Mouse (Mus musculus) B cell, adult 67 days (primary cell): ENCODE measurements around the gene Samd1. TPM values are rescaled to one million over a fixed set of nuclear protein-coding genes. Genes with fewer than 3 reads are reported as not detected.

Experiments used
- total RNA-seq, 2 experiments: library from RNA; stranded (reverse); gene quantifications; 4 replicates each; pipeline ENCODE4 v1.2.4; 2023

Gene Samd1
- total RNA-seq, result 10 to 100 TPM; 53.9 to 61.1 TPM

GRCm38 (mm10) chr8:83997511-83998141 lies at the start of gene Samd1:
Samd1 (plus strand) TSS chr8:83997672.

GRCm38 (mm10) chr8:83955106-83955957 lies 42.1 kb upstream of the Samd1 start, which contains the start of the genes Gm10644 and Asf1b:
Gm10644 (minus strand) TSS chr8:83955205.
Asf1b (plus strand) TSS chr8:83955507.

GRCm38 (mm10) chr8:83972150-83973120 lies 25.0 kb upstream of the Samd1 start, which contains the start of gene Prkaca:
Prkaca (plus strand) TSS chr8:83972993.

GRCm38 (mm10) chr8:84001281-84002000 lies 4.0 kb downstream of the Samd1 start, which contains the start of gene 1700067K01Rik:
1700067K01Rik (plus strand) TSS chr8:84001502.

GRCm38 (mm10) chr8:84011705-84012498 lies 14.4 kb downstream of the Samd1 start, which contains the start of gene 2210011C24Rik:
2210011C24Rik (minus strand) TSS chr8:84012171.

GRCm38 (mm10) chr8:84021096-84021495 lies 23.6 kb downstream of the Samd1 start, which contains the start of gene Palm3:
Palm3 (plus strand) TSS chr8:84021471.

GRCm38 (mm10) chr8:84042066-84042947 lies 44.8 kb downstream of the Samd1 start, which contains the start of gene Il27ra:
Il27ra (minus strand) TSS chr8:84042589.

GRCm38 (mm10) chr8:84044900-84045299 lies 47.4 kb downstream of the Samd1 start, which contains the start of gene Rln3:
Rln3 (minus strand) TSS chr8:84045000.

Other genes starting within 250 kb of the Samd1 start
- gene Adgrl1, start 97.6 kb upstream of the Samd1 start, total RNA-seq, result 10 to 100 TPM in 1 of 2 experiments, 1 to 10 TPM in 1; 7.9 to 10.3 TPM
- 1 to 10 TPM; 1.7 to 2.9 TPM for gene Gm10644, start 42.5 kb upstream of the Samd1 start, total RNA-seq
- gene Asf1b, start 42.2 kb upstream of the Samd1 start, total RNA-seq, result 1 to 10 TPM; 7.7 to 8.8 TPM
- 10 to 100 TPM; 45.3 to 45.4 TPM for gene Prkaca, start 24.7 kb upstream of the Samd1 start, total RNA-seq
- under 1 TPM; 0.53 to 0.58 TPM for gene 1700067K01Rik, start 3.8 kb downstream of the Samd1 start, total RNA-seq
- not detected for gene 2210011C24Rik, start 14.5 kb downstream of the Samd1 start, total RNA-seq
- not detected for gene Palm3, start 23.8 kb downstream of the Samd1 start, total RNA-seq
- gene Il27ra, start 44.9 kb downstream of the Samd1 start, total RNA-seq, result 100 to 1,000 TPM; 107 to 110 TPM
- not detected for gene Rln3, start 47.3 kb downstream of the Samd1 start, total RNA-seq
- 1 to 10 TPM; 3.3 to 5.1 TPM for gene Gm10643, start 67.5 kb downstream of the Samd1 start, total RNA-seq
- gene Rfx1, start 69.2 kb downstream of the Samd1 start, total RNA-seq, result 10 to 100 TPM; 66.0 to 85.3 TPM
- gene Dcaf15, start 107.1 kb downstream of the Samd1 start, total RNA-seq, result 10 to 100 TPM; 53.6 to 55.6 TPM
- under 1 TPM; 0.36 to 0.46 TPM for gene Podnl1, start 128.3 kb downstream of the Samd1 start, total RNA-seq
- 10 to 100 TPM; 33.4 to 38.3 TPM for gene Cc2d1a, start 150.3 kb downstream of the Samd1 start, total RNA-seq
- gene 4930432K21Rik, start 150.4 kb downstream of the Samd1 start, total RNA-seq, result 1 to 10 TPM in 1 of 2 experiments, under 1 TPM in 1; 0.77 to 2.1 TPM
- not detected for gene Nanos3, start 187.5 kb downstream of the Samd1 start, total RNA-seq
- 10 to 100 TPM; 22.8 to 24.8 TPM for gene Zswim4, start 239.4 kb downstream of the Samd1 start, total RNA-seq